Mouse (Mus musculus): Measurements from ENCODE around the gene Lhx2.

- TF ChIP-seq CTCF (IDR thresholded peaks at IDR 0.05; ENCODE audit: low read depth, low read length) (no peak), POLR2A (IDR thresholded peaks at IDR 0.05; ENCODE audit: insufficient read depth, low read length) (no peak)
Observed at GRCm38 (mm10) chr2:38405356-38405755, 66.3 kb downstream of the Lhx2 start.
